Mouse (Mus musculus) C2C12 (cell line): ENCODE measurements at regions not wholly inside any gene's neighbourhood (a gene's known extent, or its start where the extent isn't known, plus 50 kb on each side); places are given as distances from the start of the nearest gene placed in this dataset.

Source experiments
- CEBPB ChIP-seq: IDR thresholded peaks from one replicate; pipeline ENCODE4 v1.6.1; 2011; ENCODE audit warnings: low read depth, mild to moderate bottlenecking, control low read depth, moderate library complexity
- CTCF ChIP-seq: IDR thresholded peaks from one replicate; pipeline ENCODE4 v1.5.1; 2011; ENCODE audit not compliant: control insufficient read depth, insufficient read depth, insufficient read length
- FOSL1 ChIP-seq: IDR thresholded peaks from one replicate; pipeline ENCODE4 v1.8.0; 2011; ENCODE audit warnings: mild to moderate bottlenecking, low read length; ENCODE audit not compliant: poor library complexity, insufficient read depth, severe bottlenecking
- MAX ChIP-seq: IDR thresholded peaks from one replicate; pipeline ENCODE4 v1.6.1; 2011; ENCODE audit warnings: mild to moderate bottlenecking, control low read depth
- MYOD1 ChIP-seq: IDR thresholded peaks from one replicate; pipeline ENCODE4 v1.6.1; 2011; ENCODE audit warnings: low read depth; ENCODE audit not compliant: control insufficient read depth, insufficient read length
- MYOG ChIP-seq: IDR thresholded peaks from one replicate; pipeline ENCODE4 v1.6.1; 2011; ENCODE audit not compliant: control insufficient read depth, insufficient read length; ENCODE audit errors: extremely low read depth
- USF1 ChIP-seq: IDR thresholded peaks from one replicate; pipeline ENCODE4 v1.6.1; 2011; ENCODE audit warnings: low read depth, mild to moderate bottlenecking, control low read depth, moderate library complexity

DNA sequence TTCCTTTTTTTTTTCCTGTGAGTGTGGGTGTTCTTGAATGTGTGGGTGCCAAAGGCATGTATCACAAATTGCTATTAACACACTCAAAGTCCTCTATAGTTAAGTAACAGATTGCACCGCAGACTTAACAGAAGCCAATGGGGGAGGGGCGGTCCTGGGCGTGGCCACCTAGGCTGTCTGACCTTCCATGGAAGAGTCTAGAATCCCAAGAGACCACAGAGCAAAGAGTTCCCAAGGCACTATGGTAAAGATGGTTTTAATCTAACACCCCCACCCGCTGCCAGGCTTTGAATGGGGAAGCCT is 123.4 kb upstream of the Smad3 start:
- no peak for TF ChIP-seq CTCF
- TF ChIP-seq CEBPB: no peak
- TF ChIP-seq USF1: no peak
- TF ChIP-seq FOSL1: no peak
- no peak for TF ChIP-seq MYOG
- TF ChIP-seq MAX: no peak
- no peak for TF ChIP-seq MYOD1
